Mouse (Mus musculus): ENCODE measurements at regions not wholly inside any gene's neighbourhood (a gene's known extent, or its start where the extent isn't known, plus 50 kb on each side); places are given as distances from the start of the nearest gene placed in this dataset.
A peak's percentile ranks its signal among the peaks of the same experiment; 100 is the strongest.

GRCm38 (mm10) chr17:4265946-4266345 lies 569.9 kb upstream of the Nox3 start:
- Histone ChIP-seq H3K36me3 (ENCODE audit: control insufficient read depth, insufficient read depth, low read length) (no peaks in the 10 kb centered on the region), H3K4me2 (ENCODE audit: low read depth, low read length) (peak overlapping the region; percentile 27), H3K9me3 (replicated peaks; ENCODE audit: control insufficient read depth, low read length) (no peaks in the 10 kb centered on the region), H3K4me1 (ENCODE audit: control insufficient read depth, insufficient read depth, low read length) (no peaks in the 10 kb centered on the region), H3K9ac (ENCODE audit: low read length) (no peak overlapping the region), H3K27ac (ENCODE audit: low read length) (no peak overlapping the region; the same call in 1 of the 2 replicates), H3K27me3 (ENCODE audit: control insufficient read depth, insufficient read depth, low read length) (no peaks in the 10 kb centered on the region), H3K4me3 (replicated peaks; ENCODE audit: low read length) (no peak overlapping the region)
- no peak for ATAC-seq (ENCODE audit: insufficient read depth, low FRiP score)
- WGBS, result 7% methylated on average over 6 of the region's 6 CpGs

- ATAC-seq (ENCODE audit: insufficient read depth, low FRiP score), result 0 out of 2 replicates have a peak, but pooled peaks have one; percentile 37
- WGBS, result 11% methylated on average over 5 of the region's 5 CpGs
- Histone ChIP-seq H3K4me2 (ENCODE audit: low read depth, low read length) (peak overlapping the region; percentile 27), H3K4me3 (replicated peaks; ENCODE audit: low read length) (no peak overlapping the region), H3K36me3 (ENCODE audit: control insufficient read depth, insufficient read depth, low read length) (no peaks in the 10 kb centered on the region), H3K27me3 (ENCODE audit: control insufficient read depth, insufficient read depth, low read length) (no peaks in the 10 kb centered on the region), H3K4me1 (ENCODE audit: control insufficient read depth, insufficient read depth, low read length) (no peaks in the 10 kb centered on the region), H3K9me3 (replicated peaks; ENCODE audit: control insufficient read depth, low read length) (no peaks in the 10 kb centered on the region), H3K27ac (ENCODE audit: low read length) (no peak overlapping the region), H3K9ac (ENCODE audit: low read length) (no peak overlapping the region)
Observed at GRCm38 (mm10) chr17:4266487-4266886, 570.4 kb upstream of the Nox3 start.

- Histone ChIP-seq H3K27ac (ENCODE audit: low read length) (no peak overlapping the region), H3K9me3 (replicated peaks; ENCODE audit: control insufficient read depth, low read length) (no peaks in the 10 kb centered on the region), H3K4me1 (ENCODE audit: control insufficient read depth, insufficient read depth, low read length) (no peaks in the 10 kb centered on the region), H3K4me3 (replicated peaks; ENCODE audit: low read length) (no peak overlapping the region), H3K9ac (ENCODE audit: low read length) (no peak overlapping the region), H3K36me3 (ENCODE audit: control insufficient read depth, insufficient read depth, low read length) (no peaks in the 10 kb centered on the region), H3K4me2 (ENCODE audit: low read depth, low read length) (no peak overlapping the region), H3K27me3 (ENCODE audit: control insufficient read depth, insufficient read depth, low read length) (no peaks in the 10 kb centered on the region)
- 63% methylated on average over 5 of the region's 5 CpGs for WGBS
- no peak for ATAC-seq (ENCODE audit: insufficient read depth, low FRiP score)
Observed at GRCm38 (mm10) chr17:4268380-4268779, 572.3 kb upstream of the Nox3 start.

- Histone ChIP-seq H3K4me3 (replicated peaks; ENCODE audit: low read length) (no peak overlapping the region), H3K4me1 (ENCODE audit: control insufficient read depth, insufficient read depth, low read length) (no peaks in the 10 kb centered on the region), H3K27ac (ENCODE audit: low read length) (no peak overlapping the region), H3K9me3 (replicated peaks; ENCODE audit: control insufficient read depth, low read length) (no peaks in the 10 kb centered on the region), H3K9ac (ENCODE audit: low read length) (no peak overlapping the region), H3K36me3 (ENCODE audit: control insufficient read depth, insufficient read depth, low read length) (no peaks in the 10 kb centered on the region), H3K4me2 (ENCODE audit: low read depth, low read length) (no peak overlapping the region), H3K27me3 (ENCODE audit: control insufficient read depth, insufficient read depth, low read length) (no peaks in the 10 kb centered on the region)
- 63% methylated on average over 5 of the region's 5 CpGs for WGBS
- no peak for ATAC-seq (ENCODE audit: insufficient read depth, low FRiP score)
Observed at GRCm38 (mm10) chr17:4272456-4272855, 576.4 kb upstream of the Nox3 start.

- H3K9ac ChIP-seq (ENCODE audit: low read length), result no peak overlapping the region
- WGBS, result 67% methylated on average over 4 of the region's 4 CpGs
- no peak overlapping the region for H3K4me3 ChIP-seq (replicated peaks; ENCODE audit: low read length)
- H3K9me3 ChIP-seq (replicated peaks; ENCODE audit: control insufficient read depth, low read length), result no peaks in the 10 kb centered on the region
- H3K27ac ChIP-seq (ENCODE audit: low read length), result no peak overlapping the region
- no peaks in the 10 kb centered on the region for H3K4me1 ChIP-seq (ENCODE audit: control insufficient read depth, insufficient read depth, low read length)
- ATAC-seq (ENCODE audit: insufficient read depth, low FRiP score), result no peak
- no peaks in the 10 kb centered on the region for H3K36me3 ChIP-seq (ENCODE audit: control insufficient read depth, insufficient read depth, low read length)
- H3K4me2 ChIP-seq (ENCODE audit: low read depth, low read length), result no peak overlapping the region
- H3K27me3 ChIP-seq (ENCODE audit: control insufficient read depth, insufficient read depth, low read length), result no peaks in the 10 kb centered on the region
Observed at GRCm38 (mm10) chr17:4276722-4277121, 580.7 kb upstream of the Nox3 start.

GRCm38 (mm10) chr17:4278239-4278827 lies 582.3 kb upstream of the Nox3 start:
- no peak overlapping the region for H3K9ac ChIP-seq (ENCODE audit: low read length)
- H3K27ac ChIP-seq (ENCODE audit: low read length), result no peak overlapping the region
- H3K4me1 ChIP-seq (ENCODE audit: control insufficient read depth, insufficient read depth, low read length), result no peaks in the 10 kb centered on the region
- no peak for ATAC-seq (ENCODE audit: insufficient read depth, low FRiP score)
- H3K4me2 ChIP-seq (ENCODE audit: low read depth, low read length), result no peak overlapping the region
- H3K27me3 ChIP-seq (ENCODE audit: control insufficient read depth, insufficient read depth, low read length), result no peaks in the 10 kb centered on the region
- H3K4me3 ChIP-seq (replicated peaks; ENCODE audit: low read length), result no peak overlapping the region
- 49% methylated on average over 4 of the region's 4 CpGs for WGBS
- H3K9me3 ChIP-seq (replicated peaks; ENCODE audit: control insufficient read depth, low read length), result no peaks in the 10 kb centered on the region
- H3K36me3 ChIP-seq (ENCODE audit: control insufficient read depth, insufficient read depth, low read length), result no peaks in the 10 kb centered on the region

- H3K4me3 ChIP-seq (replicated peaks; ENCODE audit: low read length), result no peak overlapping the region
- H3K27me3 ChIP-seq (ENCODE audit: control insufficient read depth, insufficient read depth, low read length), result no peaks in the 10 kb centered on the region
- H3K4me1 ChIP-seq (ENCODE audit: control insufficient read depth, insufficient read depth, low read length), result no peaks in the 10 kb centered on the region
- no peak for ATAC-seq (ENCODE audit: insufficient read depth, low FRiP score)
- H3K27ac ChIP-seq (ENCODE audit: low read length), result no peak overlapping the region
- H3K9me3 ChIP-seq (replicated peaks; ENCODE audit: control insufficient read depth, low read length), result no peaks in the 10 kb centered on the region
- no peaks in the 10 kb centered on the region for H3K36me3 ChIP-seq (ENCODE audit: control insufficient read depth, insufficient read depth, low read length)
- no peak overlapping the region for H3K4me2 ChIP-seq (ENCODE audit: low read depth, low read length)
- WGBS, result 78% methylated on average over 5 of the region's 5 CpGs
- no peak overlapping the region for H3K9ac ChIP-seq (ENCODE audit: low read length)
Observed at GRCm38 (mm10) chr17:4281451-4281850, 585.4 kb upstream of the Nox3 start.

GRCm38 (mm10) chr17:4291418-4291817 lies 595.4 kb upstream of the Nox3 start:
- Histone ChIP-seq H3K9me3 (replicated peaks; ENCODE audit: control insufficient read depth, low read length) (no peaks in the 10 kb centered on the region), H3K9ac (ENCODE audit: low read length) (no peak overlapping the region), H3K4me2 (ENCODE audit: low read depth, low read length) (no peak overlapping the region), H3K4me3 (replicated peaks; ENCODE audit: low read length) (no peak overlapping the region), H3K27me3 (ENCODE audit: control insufficient read depth, insufficient read depth, low read length) (no peaks in the 10 kb centered on the region), H3K36me3 (ENCODE audit: control insufficient read depth, insufficient read depth, low read length) (no peaks in the 10 kb centered on the region), H3K27ac (ENCODE audit: low read length) (no peak overlapping the region), H3K4me1 (ENCODE audit: control insufficient read depth, insufficient read depth, low read length) (no peaks in the 10 kb centered on the region)
- WGBS, result 56% methylated on average over 2 of the region's 2 CpGs
- ATAC-seq (ENCODE audit: insufficient read depth, low FRiP score), result no peak

GRCm38 (mm10) chr17:4296521-4297155 lies 600.6 kb upstream of the Nox3 start:
- H3K9ac ChIP-seq (ENCODE audit: low read length), result no peak overlapping the region
- no peaks in the 10 kb centered on the region for H3K36me3 ChIP-seq (ENCODE audit: control insufficient read depth, insufficient read depth, low read length)
- H3K27ac ChIP-seq (ENCODE audit: low read length), result no peak overlapping the region
- no peak overlapping the region for H3K4me2 ChIP-seq (ENCODE audit: low read depth, low read length)
- no peak overlapping the region for H3K4me3 ChIP-seq (replicated peaks; ENCODE audit: low read length)
- no peak for ATAC-seq (ENCODE audit: insufficient read depth, low FRiP score)
- H3K4me1 ChIP-seq (ENCODE audit: control insufficient read depth, insufficient read depth, low read length), result no peaks in the 10 kb centered on the region
- H3K27me3 ChIP-seq (ENCODE audit: control insufficient read depth, insufficient read depth, low read length), result no peaks in the 10 kb centered on the region
- 72% methylated on average over 6 of the region's 6 CpGs for WGBS
- no peaks in the 10 kb centered on the region for H3K9me3 ChIP-seq (replicated peaks; ENCODE audit: control insufficient read depth, low read length)

Measured in stomach, embryonic 16.5 days (tissue).